Mouse (Mus musculus) liver, postnatal 0 days (tissue): ENCODE measurements around the gene Macrod1. TPM values are rescaled to one million over a fixed set of nuclear protein-coding genes. Genes with fewer than 3 reads are reported as not detected.

Experiments
- ATAC-seq: fragments of 200-750 bp; cut with Nextera tagmentation; 2 replicates; pipeline ENCODE4 v1.8.0; 2017; ENCODE audit warnings: mild to moderate bottlenecking, moderate library complexity
- DNase-seq: peaks from one replicate; pipeline ENCODE4 v3.0.0-alpha.2; 2016
- H3K27ac ChIP-seq: fragments of 300-500 bp; sonication (generic); 2 replicates; pipeline ENCODE4 v1.5.1; 2014; ENCODE audit warnings: antibody characterized with exemption, moderate library complexity, mild to moderate bottlenecking, low read depth
- H3K27me3 ChIP-seq: fragments of 300-500 bp; sonication (generic); 2 replicates; pipeline ENCODE4 v1.6.1; 2014; ENCODE audit warnings: low read length, control low read depth, mixed read lengths; ENCODE audit not compliant: insufficient read depth
- H3K36me3 ChIP-seq: fragments of 300-500 bp; sonication (generic); replicated peaks from 2 replicates; pipeline ENCODE4 v1.6.1; 2014; ENCODE audit warnings: mild to moderate bottlenecking, control low read depth, low read length, moderate library complexity, mixed read lengths; ENCODE audit not compliant: insufficient read depth
- H3K4me1 ChIP-seq: fragments of 300-500 bp; sonication (generic); 2 replicates; pipeline ENCODE4 v1.6.1; 2014; ENCODE audit warnings: antibody characterized with exemption, mild to moderate bottlenecking, control low read depth; ENCODE audit not compliant: insufficient read depth
- H3K4me2 ChIP-seq: fragments of 300-500 bp; sonication (generic); 2 replicates; pipeline ENCODE4 v1.6.1; 2014; ENCODE audit warnings: low read depth, mild to moderate bottlenecking, low read length, moderate library complexity, mixed read lengths
- H3K4me3 ChIP-seq: fragments of 300-500 bp; sonication (generic); 2 replicates; pipeline ENCODE4 v1.5.1; 2014; ENCODE audit warnings: low read depth, low read length
- H3K9ac ChIP-seq: fragments of 300-500 bp; sonication (generic); replicated peaks from 2 replicates; pipeline ENCODE4 v1.6.1; 2014; ENCODE audit warnings: mild to moderate bottlenecking, moderate library complexity
- H3K9me3 ChIP-seq: fragments of 300-500 bp; sonication (generic); 2 replicates; pipeline ENCODE4 v1.6.1; 2016; ENCODE audit warnings: mild to moderate bottlenecking, control low read depth, low read length, mixed read lengths
- CTCF ChIP-seq: sonication (generic); IDR thresholded peaks from 2 replicates; pipeline ENCODE4 v1.5.1; 2016; ENCODE audit warnings: antibody characterized with exemption, low read depth
- EP300 ChIP-seq: IDR thresholded peaks from 2 replicates; pipeline ENCODE4 v1.6.1; 2016; ENCODE audit warnings: antibody characterized with exemption, low read depth, mild to moderate bottlenecking
- WGBS: fragments of 180-500 bp; shearing (Covaris S2); extraction: QIAGEN DNeasy Blood & Tissue Kit; methylation state at CpG from one replicate; pipeline ENCODE4 v1.1.7; 2014; ENCODE audit not compliant: insufficient replicate concordance; 5-methylcytosine and 5-hydroxymethylcytosine counted together
- polyA plus RNA-seq: library from polyadenylated mRNA; unstranded; fragments of >200 nt; fragmentation: Nextera tagmentation; extraction: Ambion mirVana; gene quantifications from 2 replicates; pipeline ENCODE4 v1.2.1, GENCODE M21; 2015

Macrod1 gene
- polyA plus RNA-seq, 1 experiment from 2014 or later = 11.7 TPM

GRCm38 (mm10) chr19:7125526-7126156, 69.0 kb downstream of the Macrod1 start:
- DNase-seq = peak; percentile 37
- 52% methylated on average over 4 of the region's 4 CpGs for WGBS
- ATAC-seq = peak; percentile 87

GRCm38 (mm10) chr19:7126209-7126608, 69.6 kb downstream of the Macrod1 start:
- Histone ChIP-seq H3K9me3 (no peaks in the 10 kb centered on the region), H3K4me1 (peaks cover 5% of the 10 kb centered on the region; the same call in 1 of the 2 replicates)
- no peak for TF ChIP-seq EP300
- no peak for TF ChIP-seq CTCF

More at GRCm38 (mm10) chr19:7125526-7126156, 69.0 kb downstream of the Macrod1 start:
- no peaks in the 10 kb centered on the region for H3K27me3 ChIP-seq
- TF ChIP-seq CTCF = no peak
- no peak for TF ChIP-seq EP300
- no peak overlapping the region for H3K27ac ChIP-seq
- H3K9me3 ChIP-seq = no peaks in the 10 kb centered on the region
- H3K4me3 ChIP-seq = no peak overlapping the region
- no peak overlapping the region for H3K4me2 ChIP-seq
- peaks cover 5% of the 10 kb centered on the region; the same call in 1 of the 2 replicates for H3K4me1 ChIP-seq
- H3K36me3 ChIP-seq = no peaks in the 10 kb centered on the region
- no peak overlapping the region for H3K9ac ChIP-seq

GRCm38 (mm10) chr19:7126933-7127332, 70.3 kb downstream of the Macrod1 start:
- WGBS = 73% methylated on average over 2 of the region's 2 CpGs
- no peak overlapping the region for H3K27ac ChIP-seq

More at GRCm38 (mm10) chr19:7126209-7126608, 69.6 kb downstream of the Macrod1 start:
- Histone ChIP-seq H3K36me3 (no peaks in the 10 kb centered on the region), H3K4me2 (no peak overlapping the region), H3K9ac (no peak overlapping the region), H3K27ac (no peak overlapping the region), H3K27me3 (no peaks in the 10 kb centered on the region), H3K4me3 (no peak overlapping the region)
- 40% methylated on average over 1 of the region's 1 CpGs for WGBS
- DNase-seq (no peak), ATAC-seq (no peak)

GRCm38 (mm10) chr19:7128551-7129475, 72.2 kb downstream of the Macrod1 start:
- Histone ChIP-seq H3K9ac (no peak overlapping the region), H3K4me2 (no peak overlapping the region), H3K27ac (no peak overlapping the region), H3K4me3 (no peak overlapping the region), H3K27me3 (no peaks in the 10 kb centered on the region), H3K9me3 (no peaks in the 10 kb centered on the region), H3K36me3 (no peaks in the 10 kb centered on the region), H3K4me1 (peaks cover 2% of the 10 kb centered on the region; the same call in 1 of the 2 replicates)
- DNase-seq (no peak), ATAC-seq (no peak)
- TF ChIP-seq CTCF = no peak
- TF ChIP-seq EP300 = no peak
- WGBS = 79% methylated on average over 19 of the region's 19 CpGs

More at GRCm38 (mm10) chr19:7126933-7127332, 70.3 kb downstream of the Macrod1 start:
- DNase-seq = no peak
- TF ChIP-seq EP300 (no peak), CTCF (no peak)
- Histone ChIP-seq H3K4me3 (no peak overlapping the region), H3K27me3 (no peaks in the 10 kb centered on the region), H3K4me2 (no peak overlapping the region), H3K9me3 (no peaks in the 10 kb centered on the region), H3K36me3 (no peaks in the 10 kb centered on the region), H3K9ac (no peak overlapping the region), H3K4me1 (peaks cover 5% of the 10 kb centered on the region; the same call in 1 of the 2 replicates)
- no peak for ATAC-seq

- H3K4me3 ChIP-seq = no peak overlapping the region
- no peak overlapping the region for H3K4me2 ChIP-seq
- H3K9me3 ChIP-seq = no peaks in the 10 kb centered on the region
- no peaks in the 10 kb centered on the region for H3K36me3 ChIP-seq
- H3K27ac ChIP-seq = no peak overlapping the region
- ATAC-seq (no peak), DNase-seq (no peak)
- no peak for TF ChIP-seq EP300
- TF ChIP-seq CTCF = no peak
- 43% methylated on average over 11 of the region's 11 CpGs for WGBS
- H3K27me3 ChIP-seq = no peaks in the 10 kb centered on the region
- peaks cover 9% of the 10 kb centered on the region; the same call in 1 of the 2 replicates for H3K4me1 ChIP-seq
- H3K9ac ChIP-seq = no peak overlapping the region
These were observed 73.7 kb downstream of the Macrod1 start for GRCm38 (mm10) chr19:7130317-7130716.

GRCm38 (mm10) chr19:7133436-7133835, 76.8 kb downstream of the Macrod1 start:
- DNase-seq (no peak), ATAC-seq (no peak)
- Histone ChIP-seq H3K9ac (no peak overlapping the region), H3K4me2 (no peak overlapping the region), H3K27me3 (no peaks in the 10 kb centered on the region), H3K4me3 (no peak overlapping the region), H3K4me1 (peaks cover 22% of the 10 kb centered on the region), H3K36me3 (no peaks in the 10 kb centered on the region), H3K9me3 (no peaks in the 10 kb centered on the region), H3K27ac (no peak overlapping the region)
- TF ChIP-seq CTCF = no peak
- TF ChIP-seq EP300 = no peak
- WGBS = 80% methylated on average over 9 of the region's 9 CpGs
